Mouse (Mus musculus): ENCODE measurements at regions not wholly inside any gene's neighbourhood (a gene's known extent, or its start where the extent isn't known, plus 50 kb on each side); places are given as distances from the start of the nearest gene placed in this dataset.

DNA sequence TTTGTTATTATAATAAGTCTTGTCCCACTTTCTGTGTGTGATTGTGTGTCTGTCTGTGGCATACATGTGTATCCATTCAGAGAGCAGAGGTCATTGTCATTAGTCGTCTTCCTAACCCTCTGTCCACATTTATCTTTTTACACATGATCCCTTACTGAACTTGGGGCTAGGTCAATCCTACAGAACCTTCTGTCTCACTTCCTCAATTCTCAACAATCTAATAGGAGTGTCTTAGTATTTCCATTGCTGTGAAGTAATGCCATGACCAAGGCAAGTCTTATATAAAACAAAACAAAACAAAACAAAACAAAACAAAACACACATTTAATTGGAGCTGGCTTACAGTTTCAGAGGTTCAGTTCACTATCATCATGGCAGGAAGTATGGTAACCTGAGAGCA lies 237.5 kb upstream of the Marcks start:
- Histone ChIP-seq H3K36me3 (ENCODE audit: control insufficient read depth, insufficient read depth, low read length) (no peaks in the 10 kb centered on the region), H3K9me3 (ENCODE audit: control insufficient read depth, low read length) (no peaks in the 10 kb centered on the region), H3K9ac (replicated peaks; ENCODE audit: low read length) (no peak overlapping the region), H3K4me1 (ENCODE audit: control insufficient read depth, insufficient read depth, low read length) (peaks cover 19% of the 10 kb centered on the region), H3K27me3 (ENCODE audit: control insufficient read depth, insufficient read depth, low read length) (no peaks in the 10 kb centered on the region), H3K4me2 (ENCODE audit: low read length) (no peak overlapping the region), H3K27ac (replicated peaks; ENCODE audit: low read depth, low read length) (no peak overlapping the region), H3K4me3 (replicated peaks; ENCODE audit: low read depth, low read length) (no peak overlapping the region)
- 82% methylated on average over 1 of the region's 1 CpGs for WGBS
- no peak for ATAC-seq (ENCODE audit: low FRiP score, low TSS enrichment)
- no peak for DNase-seq

DNA sequence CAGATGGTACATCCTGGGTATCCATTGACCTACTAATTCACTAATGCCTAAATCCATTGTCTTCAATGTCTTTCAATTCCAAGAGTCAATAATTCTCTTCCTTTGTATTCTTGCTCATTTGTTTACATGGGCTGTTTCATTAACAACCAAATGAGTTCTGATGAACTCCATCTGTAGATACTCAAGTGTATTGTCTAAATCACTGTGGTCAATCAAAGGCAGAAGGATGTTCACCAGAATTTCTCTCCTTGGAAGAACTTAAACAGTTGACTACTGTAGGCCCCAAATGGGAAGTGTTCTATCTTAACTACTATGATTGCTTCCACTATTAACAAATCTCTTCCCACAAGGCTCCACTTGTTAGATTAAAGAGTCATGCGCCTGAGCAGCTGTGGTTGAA lies 236.9 kb upstream of the Marcks start:
- DNase-seq (no peak), ATAC-seq (ENCODE audit: low FRiP score, low TSS enrichment) (no peak)
- Histone ChIP-seq H3K27me3 (ENCODE audit: control insufficient read depth, insufficient read depth, low read length) (no peaks in the 10 kb centered on the region), H3K4me2 (ENCODE audit: low read length) (no peak overlapping the region), H3K36me3 (ENCODE audit: control insufficient read depth, insufficient read depth, low read length) (no peaks in the 10 kb centered on the region), H3K4me1 (ENCODE audit: control insufficient read depth, insufficient read depth, low read length) (peaks cover 19% of the 10 kb centered on the region), H3K4me3 (replicated peaks; ENCODE audit: low read depth, low read length) (no peak overlapping the region), H3K9ac (replicated peaks; ENCODE audit: low read length) (no peak overlapping the region), H3K9me3 (ENCODE audit: control insufficient read depth, low read length) (no peaks in the 10 kb centered on the region), H3K27ac (replicated peaks; ENCODE audit: low read depth, low read length) (no peak overlapping the region)
- WGBS, result 100% methylated on average over 1 of the region's 1 CpGs

DNA sequence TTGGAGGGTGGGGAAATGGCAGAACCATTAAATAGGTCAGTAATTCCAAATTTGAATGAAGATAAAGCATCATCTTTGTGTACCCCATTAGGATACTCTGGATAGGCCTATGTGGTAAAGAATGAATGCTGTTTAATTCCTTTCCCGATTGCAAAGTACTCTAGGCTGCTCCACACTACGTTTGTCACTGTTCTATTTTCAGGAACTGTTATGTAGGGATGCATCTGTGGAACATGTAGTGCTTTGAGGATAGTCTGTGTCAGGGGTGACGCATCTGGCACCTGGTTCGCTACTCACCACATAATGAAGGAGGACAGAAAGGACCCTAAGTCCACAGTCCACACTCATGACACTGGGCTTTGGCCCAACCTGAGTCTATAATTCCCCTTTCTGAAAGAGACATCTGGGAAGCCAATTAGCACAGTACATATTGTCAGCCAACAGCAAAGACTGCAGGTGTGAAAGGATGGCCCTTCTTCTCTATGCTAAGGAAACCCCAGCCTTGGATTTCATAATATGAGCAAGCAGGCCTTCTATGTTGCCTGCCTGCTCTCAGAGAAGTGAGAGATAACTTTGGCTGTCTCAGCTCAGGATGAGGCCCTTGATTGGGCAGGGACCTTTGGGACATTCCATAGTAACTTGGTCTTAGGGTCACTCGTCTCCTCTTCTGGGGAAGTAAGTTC lies 230.4 kb upstream of the Marcks start:
- Histone ChIP-seq H3K4me2 (ENCODE audit: low read length) (no peak overlapping the region), H3K27me3 (ENCODE audit: control insufficient read depth, insufficient read depth, low read length) (no peaks in the 10 kb centered on the region), H3K4me3 (replicated peaks; ENCODE audit: low read depth, low read length) (no peak overlapping the region), H3K4me1 (ENCODE audit: control insufficient read depth, insufficient read depth, low read length) (no peaks in the 10 kb centered on the region), H3K36me3 (ENCODE audit: control insufficient read depth, insufficient read depth, low read length) (no peaks in the 10 kb centered on the region), H3K27ac (replicated peaks; ENCODE audit: low read depth, low read length) (no peak overlapping the region), H3K9me3 (ENCODE audit: control insufficient read depth, low read length) (no peaks in the 10 kb centered on the region), H3K9ac (replicated peaks; ENCODE audit: low read length) (no peak overlapping the region)
- no peak for ATAC-seq (ENCODE audit: low FRiP score, low TSS enrichment)
- 94% methylated on average over 5 of the region's 5 CpGs for WGBS
- DNase-seq, result no peak

DNA sequence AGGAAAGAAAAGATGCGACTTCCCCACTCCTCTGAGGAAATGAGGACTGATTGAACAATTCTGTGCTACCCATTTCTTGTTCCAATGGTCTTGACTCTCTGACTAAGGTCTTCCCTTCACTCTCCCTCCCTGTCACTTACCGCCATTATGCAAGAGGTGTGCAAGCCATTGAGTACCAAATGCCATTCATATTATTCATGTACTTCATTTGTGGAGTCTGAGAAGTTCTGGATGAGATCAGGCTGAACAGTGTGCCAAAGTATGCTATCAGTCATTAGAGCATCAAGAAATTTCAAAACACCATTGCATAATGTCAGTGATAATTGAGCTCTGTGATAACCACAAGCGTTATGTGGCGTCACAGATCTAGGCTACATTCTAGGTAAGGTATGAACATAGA lies 229.1 kb upstream of the Marcks start:
- H3K9me3 ChIP-seq (ENCODE audit: control insufficient read depth, low read length), result no peaks in the 10 kb centered on the region
- H3K4me1 ChIP-seq (ENCODE audit: control insufficient read depth, insufficient read depth, low read length), result no peaks in the 10 kb centered on the region
- H3K4me2 ChIP-seq (ENCODE audit: low read length), result no peak overlapping the region
- ATAC-seq (ENCODE audit: low FRiP score, low TSS enrichment) (no peak), DNase-seq (no peak)
- H3K36me3 ChIP-seq (ENCODE audit: control insufficient read depth, insufficient read depth, low read length), result no peaks in the 10 kb centered on the region
- H3K27me3 ChIP-seq (ENCODE audit: control insufficient read depth, insufficient read depth, low read length), result no peaks in the 10 kb centered on the region
- H3K9ac ChIP-seq (replicated peaks; ENCODE audit: low read length), result no peak overlapping the region
- H3K27ac ChIP-seq (replicated peaks; ENCODE audit: low read depth, low read length), result no peak overlapping the region
- H3K4me3 ChIP-seq (replicated peaks; ENCODE audit: low read depth, low read length), result no peak overlapping the region
- WGBS, result 95% methylated on average over 4 of the region's 4 CpGs

DNA sequence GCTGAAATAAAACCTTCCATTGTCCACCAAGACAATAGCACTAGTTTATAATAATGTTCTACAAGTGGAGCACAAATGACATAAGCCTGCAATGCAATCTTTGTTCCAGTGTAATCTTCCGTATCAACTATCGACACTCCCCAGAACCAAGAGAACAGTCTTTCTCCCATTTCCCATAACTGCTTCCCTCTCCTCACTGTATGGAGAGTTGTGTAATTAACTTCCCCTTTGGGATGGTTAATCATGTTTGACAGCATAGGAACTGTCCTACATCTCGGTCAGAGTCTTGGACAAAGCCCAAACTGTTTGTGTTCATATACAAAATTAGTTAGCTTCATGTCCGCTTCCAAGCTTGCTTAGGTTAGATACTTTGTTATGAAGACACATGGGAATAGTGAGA lies 225.8 kb upstream of the Marcks start:
- no peak overlapping the region for H3K4me3 ChIP-seq (replicated peaks; ENCODE audit: low read depth, low read length)
- no peak overlapping the region for H3K4me2 ChIP-seq (ENCODE audit: low read length)
- ATAC-seq (ENCODE audit: low FRiP score, low TSS enrichment) (no peak), DNase-seq (no peak)
- 42% methylated on average over 4 of the region's 4 CpGs for WGBS
- H3K4me1 ChIP-seq (ENCODE audit: control insufficient read depth, insufficient read depth, low read length), result no peaks in the 10 kb centered on the region
- H3K9ac ChIP-seq (replicated peaks; ENCODE audit: low read length), result no peak overlapping the region
- H3K27me3 ChIP-seq (ENCODE audit: control insufficient read depth, insufficient read depth, low read length), result no peaks in the 10 kb centered on the region
- H3K36me3 ChIP-seq (ENCODE audit: control insufficient read depth, insufficient read depth, low read length), result no peaks in the 10 kb centered on the region
- no peak overlapping the region for H3K27ac ChIP-seq (replicated peaks; ENCODE audit: low read depth, low read length)
- H3K9me3 ChIP-seq (ENCODE audit: control insufficient read depth, low read length), result 0 out of 2 replicates have a peak, but pooled peaks cover 3% of the 10 kb centered on the region

DNA sequence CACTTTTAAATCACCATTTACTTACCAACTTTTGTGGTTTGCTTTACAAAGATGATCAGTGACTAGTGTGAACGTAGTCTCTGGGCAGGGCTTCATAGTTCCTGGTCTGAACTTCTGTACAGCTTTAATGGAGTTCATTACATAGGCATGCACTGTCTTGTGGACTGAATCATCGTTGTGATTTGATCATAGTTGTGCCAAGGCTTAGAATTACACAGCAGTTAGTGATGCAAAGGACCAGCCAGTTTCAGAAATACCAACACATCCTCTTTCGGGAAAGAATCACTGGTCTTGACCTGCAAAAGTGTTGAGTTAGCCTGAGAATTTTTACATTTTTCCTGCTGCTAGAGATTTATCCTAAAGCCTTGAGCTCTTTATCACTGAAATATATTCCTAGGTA lies 222.3 kb upstream of the Marcks start:
- ATAC-seq (ENCODE audit: low FRiP score, low TSS enrichment) (no peak), DNase-seq (no peak)
- H3K4me1 ChIP-seq (ENCODE audit: control insufficient read depth, insufficient read depth, low read length), result peaks cover 6% of the 10 kb centered on the region
- no peak overlapping the region for H3K4me3 ChIP-seq (replicated peaks; ENCODE audit: low read depth, low read length)
- H3K4me2 ChIP-seq (ENCODE audit: low read length), result no peak overlapping the region
- H3K27ac ChIP-seq (replicated peaks; ENCODE audit: low read depth, low read length), result no peak overlapping the region
- 0 out of 2 replicates have a peak, but pooled peaks cover 3% of the 10 kb centered on the region for H3K9me3 ChIP-seq (ENCODE audit: control insufficient read depth, low read length)
- WGBS, result 93% methylated on average over 3 of the region's 3 CpGs
- H3K9ac ChIP-seq (replicated peaks; ENCODE audit: low read length), result no peak overlapping the region
- H3K27me3 ChIP-seq (ENCODE audit: control insufficient read depth, insufficient read depth, low read length), result no peaks in the 10 kb centered on the region
- no peaks in the 10 kb centered on the region for H3K36me3 ChIP-seq (ENCODE audit: control insufficient read depth, insufficient read depth, low read length)

DNA sequence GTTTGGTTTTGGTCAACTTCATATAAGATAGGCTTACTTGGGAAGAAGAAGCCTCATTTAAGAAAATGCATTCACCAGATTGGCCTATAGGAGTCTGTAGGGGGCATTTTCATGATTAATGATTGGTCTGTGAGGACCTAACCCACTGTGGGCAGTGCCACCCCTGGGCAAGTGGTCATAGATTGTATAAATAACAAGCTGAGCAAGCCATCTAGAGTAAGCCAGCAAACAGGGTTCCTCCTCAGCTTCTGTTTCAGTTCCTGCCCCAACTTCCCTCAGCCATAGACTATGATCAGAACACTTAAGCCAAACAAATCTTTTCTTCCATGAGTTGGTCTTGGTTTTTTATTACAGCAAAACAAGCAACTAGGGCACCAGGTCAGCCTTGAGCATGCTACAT lies 220.2 kb upstream of the Marcks start:
- H3K4me2 ChIP-seq (ENCODE audit: low read length), result no peak overlapping the region
- no peaks in the 10 kb centered on the region for H3K36me3 ChIP-seq (ENCODE audit: control insufficient read depth, insufficient read depth, low read length)
- H3K27ac ChIP-seq (replicated peaks; ENCODE audit: low read depth, low read length), result no peak overlapping the region
- H3K9ac ChIP-seq (replicated peaks; ENCODE audit: low read length), result no peak overlapping the region
- no peak for DNase-seq
- H3K4me1 ChIP-seq (ENCODE audit: control insufficient read depth, insufficient read depth, low read length), result peaks cover 6% of the 10 kb centered on the region
- 0 out of 2 replicates have a peak, but pooled peaks cover 3% of the 10 kb centered on the region for H3K9me3 ChIP-seq (ENCODE audit: control insufficient read depth, low read length)
- no peak for ATAC-seq (ENCODE audit: low FRiP score, low TSS enrichment)
- no peak overlapping the region for H3K4me3 ChIP-seq (replicated peaks; ENCODE audit: low read depth, low read length)
- H3K27me3 ChIP-seq (ENCODE audit: control insufficient read depth, insufficient read depth, low read length), result no peaks in the 10 kb centered on the region

DNA sequence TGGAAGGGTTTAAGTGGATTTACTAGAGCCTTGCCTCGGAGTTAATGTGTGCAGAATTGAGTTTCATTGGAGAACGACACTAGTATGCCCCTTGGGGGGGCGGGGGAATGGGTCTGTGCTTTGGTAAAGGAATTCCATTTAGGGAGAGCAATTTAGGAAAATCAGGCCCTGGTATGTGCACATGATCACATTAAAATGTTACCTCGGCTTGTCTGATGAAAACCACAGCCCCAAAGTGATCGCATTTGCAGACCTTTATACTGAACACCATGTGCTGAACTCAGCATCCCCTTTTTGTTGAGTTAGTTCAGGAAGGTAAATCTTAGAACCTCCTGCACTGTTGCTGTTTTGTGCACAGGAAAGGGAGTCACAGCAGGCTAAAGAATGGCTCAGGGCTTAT lies 219.6 kb upstream of the Marcks start:
- Histone ChIP-seq H3K9ac (replicated peaks; ENCODE audit: low read length) (no peak overlapping the region), H3K4me3 (replicated peaks; ENCODE audit: low read depth, low read length) (no peak overlapping the region), H3K4me2 (ENCODE audit: low read length) (no peak overlapping the region), H3K9me3 (ENCODE audit: control insufficient read depth, low read length) (0 out of 2 replicates have a peak, but pooled peaks cover 3% of the 10 kb centered on the region), H3K27me3 (ENCODE audit: control insufficient read depth, insufficient read depth, low read length) (no peaks in the 10 kb centered on the region), H3K4me1 (ENCODE audit: control insufficient read depth, insufficient read depth, low read length) (peaks cover 6% of the 10 kb centered on the region), H3K36me3 (ENCODE audit: control insufficient read depth, insufficient read depth, low read length) (no peaks in the 10 kb centered on the region), H3K27ac (replicated peaks; ENCODE audit: low read depth, low read length) (no peak overlapping the region)
- ATAC-seq (ENCODE audit: low FRiP score, low TSS enrichment) (no peak), DNase-seq (peak; percentile 8)
- 66% methylated on average over 5 of the region's 5 CpGs for WGBS

DNA sequence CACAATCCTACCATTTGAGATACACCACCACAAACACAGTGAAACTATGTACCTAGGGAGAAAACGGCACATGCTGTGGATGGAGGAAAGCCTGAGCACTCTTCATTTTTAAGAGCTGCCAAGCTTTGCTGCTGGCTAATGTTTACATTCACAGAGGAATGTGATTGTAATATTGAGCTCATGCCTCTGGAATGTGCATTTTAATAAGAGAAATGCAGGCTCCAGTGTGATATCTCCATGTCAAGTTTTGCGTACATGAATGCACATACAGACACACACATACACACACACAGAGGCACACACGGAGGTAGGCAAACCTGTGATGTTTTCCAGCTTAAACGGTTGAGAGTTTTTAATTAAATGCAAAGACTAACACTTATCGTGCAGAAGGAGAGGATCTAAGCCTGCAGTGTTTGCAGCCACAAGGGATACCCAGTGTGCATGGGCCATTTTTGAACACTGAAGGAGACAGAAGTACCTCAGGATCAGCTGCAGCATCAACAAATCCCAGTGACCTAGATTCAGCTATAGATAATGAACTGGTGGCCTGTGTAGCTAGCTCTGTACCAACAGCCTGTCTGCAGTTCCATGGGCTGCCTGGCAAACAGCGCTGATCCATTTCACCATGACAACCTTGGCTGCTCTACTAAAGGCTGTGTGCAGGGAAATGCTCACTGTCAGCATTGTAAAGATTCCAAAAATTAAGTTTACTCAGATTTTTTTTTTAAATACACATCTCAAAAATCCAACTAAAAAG lies 218.8 kb upstream of the Marcks start:
- H3K4me3 ChIP-seq (replicated peaks; ENCODE audit: low read depth, low read length), result no peak overlapping the region
- H3K9ac ChIP-seq (replicated peaks; ENCODE audit: low read length), result no peak overlapping the region
- peak; percentile 62; the same call in 1 of the 2 replicates for ATAC-seq (ENCODE audit: low FRiP score, low TSS enrichment)
- H3K36me3 ChIP-seq (ENCODE audit: control insufficient read depth, insufficient read depth, low read length), result no peaks in the 10 kb centered on the region
- no peaks in the 10 kb centered on the region for H3K27me3 ChIP-seq (ENCODE audit: control insufficient read depth, insufficient read depth, low read length)
- H3K9me3 ChIP-seq (ENCODE audit: control insufficient read depth, low read length), result 0 out of 2 replicates have a peak, but pooled peaks cover 3% of the 10 kb centered on the region
- H3K4me2 ChIP-seq (ENCODE audit: low read length), result no peak overlapping the region
- 51% methylated on average over 6 of the region's 6 CpGs for WGBS
- peaks cover 6% of the 10 kb centered on the region for H3K4me1 ChIP-seq (ENCODE audit: control insufficient read depth, insufficient read depth, low read length)
- H3K27ac ChIP-seq (replicated peaks; ENCODE audit: low read depth, low read length), result peak overlapping the region; percentile 68
- peak; percentile 69 for DNase-seq

Data from midbrain, embryonic 14.5 days (tissue).